Mouse (Mus musculus) myocyte (in vitro differentiated cells): ENCODE results near the gene Snx29. TPM values are rescaled to one million over a fixed set of nuclear protein-coding genes. Genes with fewer than 3 reads are reported as not detected.
"Not testable (repeated sequence)": the region's sequence is repeated elsewhere in the genome, so short reads cannot be mapped to it uniquely, and the experiment has no call there.

ENCODE experiments used
- H3K27me3 ChIP-seq: one replicate; pipeline ENCODE4 v1.6.1; 2011; ENCODE audit not compliant: control insufficient read depth, insufficient read depth, insufficient read length
- H3K36me3 ChIP-seq: one replicate; pipeline ENCODE4 v1.6.1; 2011; ENCODE audit not compliant: control insufficient read depth, insufficient read depth
- H3K4me2 ChIP-seq: one replicate; pipeline ENCODE4 v1.6.1; 2011; ENCODE audit warnings: low read depth, control low read depth
- H3K4me3 ChIP-seq: one replicate; pipeline ENCODE4 v1.5.1; 2011; ENCODE audit warnings: mild to moderate bottlenecking, control low read depth, moderate library complexity
- H3K79me2 ChIP-seq: one replicate; pipeline ENCODE4 v1.6.1; 2011; ENCODE audit not compliant: control insufficient read depth, insufficient read depth
- H3ac ChIP-seq: one replicate; pipeline ENCODE4 v1.6.1; 2011; ENCODE audit not compliant: control insufficient read depth, insufficient read length
- CEBPB ChIP-seq: IDR thresholded peaks from 2 replicates; pipeline ENCODE4 v1.6.1; 2011; ENCODE audit warnings: mild to moderate bottlenecking, moderate library complexity; ENCODE audit not compliant: poor library complexity, insufficient read depth, severe bottlenecking
- E2F4 ChIP-seq: IDR thresholded peaks from one replicate; pipeline ENCODE4 v1.6.1; 2011; ENCODE audit warnings: mild to moderate bottlenecking, control low read depth, moderate library complexity; ENCODE audit not compliant: insufficient read depth
- MAX ChIP-seq: IDR thresholded peaks from one replicate; pipeline ENCODE4 v1.6.1; 2011; ENCODE audit warnings: low read depth, mild to moderate bottlenecking, control low read depth
- MYOD1 ChIP-seq, 3 experiments: IDR thresholded peaks; one replicate each; pipeline ENCODE4 v1.6.1; 2011; ENCODE audit warnings: control low read depth in 2 of 3, low read depth in 2 of 3, mild to moderate bottlenecking in 2 of 3, moderate library complexity in 1 of 3; ENCODE audit not compliant: insufficient read length in 2 of 3, control insufficient read depth in 1 of 3
- MYOG ChIP-seq, 3 experiments: IDR thresholded peaks; one replicate each; pipeline ENCODE4 v1.6.1; 2011; ENCODE audit warnings: control low read depth in 2 of 3, low read depth in 2 of 3, mild to moderate bottlenecking in 2 of 3; ENCODE audit not compliant: insufficient read length in 2 of 3, control insufficient read depth in 1 of 3, insufficient read depth in 1 of 3
- POLR2A ChIP-seq: IDR thresholded peaks from one replicate; pipeline ENCODE4 v1.6.1; 2011; ENCODE audit warnings: low read depth, mild to moderate bottlenecking, control low read depth, moderate library complexity; ENCODE audit not compliant: insufficient read length
- POLR2AphosphoS2 ChIP-seq: IDR thresholded peaks from one replicate; pipeline ENCODE4 v1.6.1; 2011; ENCODE audit warnings: low read depth, control low read depth; ENCODE audit not compliant: insufficient read length
- REST ChIP-seq: IDR thresholded peaks from one replicate; pipeline ENCODE4 v1.6.1; 2011; ENCODE audit warnings: mild to moderate bottlenecking, control low read depth, moderate library complexity; ENCODE audit not compliant: insufficient read depth, insufficient read length
- SRF ChIP-seq: IDR thresholded peaks from one replicate; pipeline ENCODE4 v1.6.1; 2011; ENCODE audit warnings: low read depth; ENCODE audit not compliant: control insufficient read depth, insufficient read length
- TCF12 ChIP-seq: IDR thresholded peaks from one replicate; pipeline ENCODE4 v1.6.1; 2011; ENCODE audit warnings: mild to moderate bottlenecking, control low read depth; ENCODE audit not compliant: poor library complexity, insufficient read depth, severe bottlenecking
- TCF3 ChIP-seq: IDR thresholded peaks from one replicate; pipeline ENCODE4 v1.6.1; 2011; ENCODE audit warnings: low read depth, control low read depth; ENCODE audit not compliant: insufficient read length
- USF1 ChIP-seq: IDR thresholded peaks from one replicate; pipeline ENCODE4 v1.6.1; 2011; ENCODE audit warnings: low read depth, mild to moderate bottlenecking, control low read depth, moderate library complexity
- polyA plus RNA-seq: library from polyadenylated mRNA; unstranded; fragments of >200 nt; fragmentation: generic; extraction: Trizol; gene quantifications from one replicate; pipeline ENCODE4 v1.2.1, GENCODE M21; 2012; ENCODE audit warnings: missing spikeins

Gene Snx29
- polyA plus RNA-seq, 1 experiment = 1.7 TPM

DNA sequence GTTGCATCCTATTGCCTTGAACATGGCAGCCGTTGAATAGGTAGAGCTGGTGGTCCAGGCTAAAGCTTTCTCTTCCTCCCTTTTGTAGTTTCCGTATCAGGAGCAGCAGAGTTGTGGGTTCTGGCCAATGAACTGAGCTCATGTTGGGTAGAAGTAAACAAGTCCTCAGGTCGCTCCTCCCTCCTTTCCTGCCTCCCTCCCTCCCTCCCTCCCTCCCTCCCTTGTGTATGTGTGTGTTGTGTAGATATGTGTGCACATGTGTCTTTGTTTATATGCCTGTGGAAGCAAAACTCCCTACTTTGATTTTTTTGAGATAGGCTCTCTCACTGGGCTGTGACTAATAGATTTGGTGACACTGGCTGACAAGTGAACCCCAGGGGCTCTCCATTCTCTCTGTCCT lies 251.8 kb downstream of the Snx29 start:
- Histone ChIP-seq H3K36me3 (no peaks in the 10 kb centered on the region), H3K4me3 (no peak overlapping the region), H3K4me2 (no peak overlapping the region), H3ac (no peak overlapping the region), H3K27me3 (no peaks in the 10 kb centered on the region), H3K79me2 (no peaks in the 10 kb centered on the region)
- TF ChIP-seq MAX (no peak), E2F4 (no peak), POLR2AphosphoS2 (no peak), TCF12 (no peak), REST (no peak), MYOG (IDR thresholded peaks at IDR 0.05; ENCODE audit: control insufficient read depth in 1 of 3, insufficient read depth in 1 of 3, insufficient read length in 2 of 3, low read depth in 2 of 3) (no peak), USF1 (no peak), SRF (no peak), TCF3 (no peak), MYOD1 (IDR thresholded peaks at IDR 0.05; ENCODE audit: control insufficient read depth in 1 of 3, insufficient read length in 2 of 3, low read depth in 2 of 3) (no peak), POLR2A (no peak), CEBPB (no peak)

GRCm38 (mm10) chr16:11575733-11576132 lies 253.0 kb downstream of the Snx29 start:
- H3ac ChIP-seq, H3K36me3 ChIP-seq: not testable (repeated sequence)

GRCm38 (mm10) chr16:11577541-11578255 lies 255.0 kb downstream of the Snx29 start:
- Histone ChIP-seq H3K36me3 (no peaks in the 10 kb centered on the region), H3ac (no peak overlapping the region), H3K79me2 (no peaks in the 10 kb centered on the region), H3K4me2 (no peak overlapping the region), H3K27me3 (no peaks in the 10 kb centered on the region), H3K4me3 (no peak overlapping the region)
- TF ChIP-seq POLR2AphosphoS2 (no peak), TCF3 (no peak), MAX (no peak), MYOG (IDR thresholded peaks at IDR 0.05; ENCODE audit: control insufficient read depth in 1 of 3, insufficient read depth in 1 of 3, insufficient read length in 2 of 3, low read depth in 2 of 3) (no peak), TCF12 (no peak), MYOD1 (IDR thresholded peaks at IDR 0.05; ENCODE audit: control insufficient read depth in 1 of 3, insufficient read length in 2 of 3, low read depth in 2 of 3) (no peak), REST (no peak), USF1 (no peak), CEBPB (no peak), E2F4 (no peak), POLR2A (no peak), SRF (no peak)

More at GRCm38 (mm10) chr16:11575733-11576132, 253.0 kb downstream of the Snx29 start:
- not testable (repeated sequence) for H3K27me3 ChIP-seq, H3K4me3 ChIP-seq, H3K79me2 ChIP-seq, H3K4me2 ChIP-seq

- no peaks in the 10 kb centered on the region for H3K36me3 ChIP-seq
- no peak overlapping the region for H3K4me3 ChIP-seq
- no peak overlapping the region for H3ac ChIP-seq
- no peaks in the 10 kb centered on the region for H3K27me3 ChIP-seq
- TF ChIP-seq SRF = no peak
- TF ChIP-seq POLR2AphosphoS2 = no peak
- TF ChIP-seq TCF3 = no peak
- TF ChIP-seq POLR2A = no peak
- TF ChIP-seq REST = no peak
- TF ChIP-seq CEBPB = no peak
- no peak overlapping the region for H3K4me2 ChIP-seq
- H3K79me2 ChIP-seq = no peaks in the 10 kb centered on the region
Observed at GRCm38 (mm10) chr16:11579676-11580098, 257.0 kb downstream of the Snx29 start.

DNA sequence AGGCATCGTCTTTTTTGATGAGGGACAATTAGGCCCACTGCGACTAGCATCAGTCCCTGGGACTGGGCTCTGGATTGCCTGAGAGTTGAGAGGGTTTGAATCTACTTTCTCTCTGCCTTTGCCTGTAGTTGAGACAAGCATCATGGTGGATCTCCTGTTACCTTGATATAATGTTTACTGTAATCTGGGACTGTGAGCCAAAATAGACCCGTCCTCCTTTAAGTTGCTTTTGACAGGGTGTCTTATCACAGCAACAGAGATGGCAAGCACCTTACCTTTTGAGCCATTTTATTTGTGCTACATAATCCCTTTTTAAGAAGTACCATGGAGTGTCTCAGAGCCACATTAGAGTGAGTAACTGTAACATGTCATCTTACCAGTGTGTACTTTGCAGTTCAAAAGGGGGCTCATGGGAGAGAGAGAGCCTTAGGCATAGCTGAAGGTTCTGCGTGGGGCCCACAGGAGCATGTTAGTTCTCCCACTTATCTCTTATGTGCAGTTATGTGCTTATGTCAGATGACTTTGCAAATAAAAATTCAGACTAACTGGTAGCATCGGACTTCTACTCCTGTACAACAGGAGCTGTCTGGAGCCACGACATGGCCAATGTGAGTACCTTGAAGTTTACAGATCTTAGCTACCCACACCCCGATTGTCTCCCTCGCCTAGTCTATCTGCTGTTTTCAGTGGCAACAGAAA lies 261.4 kb downstream of the Snx29 start:
- Histone ChIP-seq H3K27me3 (no peaks in the 10 kb centered on the region), H3K36me3 (no peaks in the 10 kb centered on the region), H3ac (no peak overlapping the region), H3K4me3 (no peak overlapping the region), H3K4me2 (no peak overlapping the region), H3K79me2 (no peaks in the 10 kb centered on the region)
- TF ChIP-seq MAX (no peak), TCF3 (no peak), POLR2AphosphoS2 (no peak), SRF (no peak), MYOG (IDR thresholded peaks at IDR 0.05; ENCODE audit: control insufficient read depth in 1 of 3, insufficient read depth in 1 of 3, insufficient read length in 2 of 3, low read depth in 2 of 3) (no peak)
